Mouse (Mus musculus) sigmoid colon, adult 10 weeks (tissue): ENCODE data around the gene Speer4f1. TPM values are rescaled to one million over a fixed set of nuclear protein-coding genes. Genes with fewer than 3 reads are reported as not detected.

ENCODE experiments used
- polyA plus RNA-seq: library from polyadenylated mRNA; stranded (reverse); fragments of 350-450 nt; fragmentation: Illumina TruSeq; extraction: RNeasy Lipid Tissue Mini Kit (QIAGEN cat#74804); gene quantifications from one replicate; pipeline ENCODE4 v1.2.3, GENCODE M21; 2014; ENCODE audit warnings: low read depth, low replicate concordance

The Speer4f1 gene
- not detected for polyA plus RNA-seq

DNA sequence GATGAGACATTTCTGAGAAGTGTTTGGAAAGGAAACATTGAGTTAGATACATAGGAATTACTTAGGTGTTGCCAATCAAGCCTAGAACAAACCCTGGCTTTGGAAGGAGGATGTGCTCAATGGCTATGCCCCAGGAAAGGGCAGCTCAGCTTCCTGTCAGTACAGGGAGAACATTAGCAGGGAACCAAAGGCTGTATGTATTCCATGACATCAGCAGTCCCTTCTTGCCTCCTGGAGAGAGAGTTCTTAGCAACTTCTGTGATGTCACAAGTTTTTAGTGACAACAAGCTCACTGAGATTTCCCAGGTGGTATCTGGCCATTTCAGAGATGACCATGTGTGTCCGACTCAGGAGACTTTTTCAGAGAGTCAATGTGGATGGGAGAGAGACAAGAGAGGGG lies at the start of gene Speer4f1:
Gene Speer4f1 (plus strand): TSS at position 301 of the 400 bp plus-strand sequence.

Other genes starting within 250 kb of the Speer4f1 start
- not detected for gene Speer4f2, start 102.9 kb upstream of the Speer4f1 start, polyA plus RNA-seq
- 334 TPM for gene Sema3c, start 98.2 kb downstream of the Speer4f1 start, polyA plus RNA-seq